Mouse (Mus musculus): ENCODE results near the gene 1700061G19Rik. TPM values are rescaled to one million over a fixed set of nuclear protein-coding genes. Genes with fewer than 3 reads are reported as not detected.
"Not testable (repeated sequence)": the region's sequence is repeated elsewhere in the genome, so short reads cannot be mapped to it uniquely, and the experiment has no call there.

1700061G19Rik gene
- polyA plus RNA-seq, 1 experiment = 8.0 TPM

GRCm38 (mm10) chr17:56897630-56898195 is 22.4 kb downstream of the 1700061G19Rik start:
- Histone ChIP-seq H3K27me3 (ENCODE audit: control insufficient read depth, insufficient read depth, low read length, poor library complexity, severe bottlenecking) (no peaks in the 10 kb centered on the region), H3K27ac (ENCODE audit: insufficient read depth, low read length) (no peak overlapping the region), H3K9me3 (replicated peaks; ENCODE audit: control insufficient read depth, insufficient read depth, low read length, poor library complexity, severe bottlenecking) (no peaks in the 10 kb centered on the region), H3K36me3 (ENCODE audit: control insufficient read depth, insufficient read depth, low read length, poor library complexity, severe bottlenecking) (0 out of 2 replicates have a peak, but pooled peaks cover 4% of the 10 kb centered on the region), H3K9ac (ENCODE audit: low read depth, poor library complexity, severe bottlenecking) (no peak overlapping the region), H3K4me1 (ENCODE audit: control insufficient read depth, insufficient read depth, low read length) (no peaks in the 10 kb centered on the region), H3K4me3 (ENCODE audit: low read depth, low read length) (no peak overlapping the region)
- TF ChIP-seq EP300 (IDR thresholded peaks at IDR 0.05; ENCODE audit: insufficient read depth, low read depth, low read length) = no peak
- peak; percentile 93 for TF ChIP-seq CTCF (IDR thresholded peaks at IDR 0.05; ENCODE audit: low read depth, low read length)

GRCm38 (mm10) chr17:56902698-56903097 is 27.4 kb downstream of the 1700061G19Rik start:
- H3K9ac ChIP-seq (ENCODE audit: low read depth, poor library complexity, severe bottlenecking) = no peak overlapping the region
- TF ChIP-seq EP300 (IDR thresholded peaks at IDR 0.05; ENCODE audit: insufficient read depth, low read depth, low read length) (no peak), CTCF (IDR thresholded peaks at IDR 0.05; ENCODE audit: low read depth, low read length) (no peak), POLR2A (IDR thresholded peaks at IDR 0.05; ENCODE audit: insufficient read depth, low read length) (no peak)
- H3K4me1 ChIP-seq (ENCODE audit: control insufficient read depth, insufficient read depth, low read length) = no peaks in the 10 kb centered on the region
- H3K9me3 ChIP-seq (replicated peaks; ENCODE audit: control insufficient read depth, insufficient read depth, low read length, poor library complexity, severe bottlenecking) = no peaks in the 10 kb centered on the region
- H3K36me3 ChIP-seq (ENCODE audit: control insufficient read depth, insufficient read depth, low read length, poor library complexity, severe bottlenecking) = no peaks in the 10 kb centered on the region
- no peak overlapping the region for H3K4me3 ChIP-seq (ENCODE audit: low read depth, low read length)
- no peaks in the 10 kb centered on the region for H3K27me3 ChIP-seq (ENCODE audit: control insufficient read depth, insufficient read depth, low read length, poor library complexity, severe bottlenecking)
- H3K27ac ChIP-seq (ENCODE audit: insufficient read depth, low read length) = no peak overlapping the region

GRCm38 (mm10) chr17:56906166-56906565 is 30.9 kb downstream of the 1700061G19Rik start:
- TF ChIP-seq POLR2A (IDR thresholded peaks at IDR 0.05; ENCODE audit: insufficient read depth, low read length) (no peak), CTCF (IDR thresholded peaks at IDR 0.05; ENCODE audit: low read depth, low read length) (no peak), EP300 (IDR thresholded peaks at IDR 0.05; ENCODE audit: insufficient read depth, low read depth, low read length) (no peak)
- Histone ChIP-seq H3K27ac (ENCODE audit: insufficient read depth, low read length) (no peak overlapping the region), H3K9me3 (replicated peaks; ENCODE audit: control insufficient read depth, insufficient read depth, low read length, poor library complexity, severe bottlenecking) (no peaks in the 10 kb centered on the region), H3K9ac (ENCODE audit: low read depth, poor library complexity, severe bottlenecking) (no peak overlapping the region), H3K4me3 (ENCODE audit: low read depth, low read length) (no peak overlapping the region), H3K4me1 (ENCODE audit: control insufficient read depth, insufficient read depth, low read length) (no peaks in the 10 kb centered on the region), H3K27me3 (ENCODE audit: control insufficient read depth, insufficient read depth, low read length, poor library complexity, severe bottlenecking) (no peaks in the 10 kb centered on the region), H3K36me3 (ENCODE audit: control insufficient read depth, insufficient read depth, low read length, poor library complexity, severe bottlenecking) (0 out of 2 replicates have a peak, but pooled peaks cover 2% of the 10 kb centered on the region)

- Histone ChIP-seq H3K27ac (ENCODE audit: insufficient read depth, low read length) (no peak overlapping the region), H3K4me3 (ENCODE audit: low read depth, low read length) (no peak overlapping the region), H3K4me1 (ENCODE audit: control insufficient read depth, insufficient read depth, low read length) (no peaks in the 10 kb centered on the region), H3K9me3 (replicated peaks; ENCODE audit: control insufficient read depth, insufficient read depth, low read length, poor library complexity, severe bottlenecking) (no peaks in the 10 kb centered on the region), H3K36me3 (ENCODE audit: control insufficient read depth, insufficient read depth, low read length, poor library complexity, severe bottlenecking) (0 out of 2 replicates have a peak, but pooled peaks cover 2% of the 10 kb centered on the region), H3K27me3 (ENCODE audit: control insufficient read depth, insufficient read depth, low read length, poor library complexity, severe bottlenecking) (no peaks in the 10 kb centered on the region), H3K9ac (ENCODE audit: low read depth, poor library complexity, severe bottlenecking) (no peak overlapping the region)
- no peak for TF ChIP-seq CTCF (IDR thresholded peaks at IDR 0.05; ENCODE audit: low read depth, low read length)
- no peak for TF ChIP-seq POLR2A (IDR thresholded peaks at IDR 0.05; ENCODE audit: insufficient read depth, low read length)
- TF ChIP-seq EP300 (IDR thresholded peaks at IDR 0.05; ENCODE audit: insufficient read depth, low read depth, low read length) = no peak
Observed at GRCm38 (mm10) chr17:56907096-56907495, 31.8 kb downstream of the 1700061G19Rik start.

GRCm38 (mm10) chr17:56907887-56908286 is 32.6 kb downstream of the 1700061G19Rik start:
- peaks cover 2% of the 10 kb centered on the region; the same call in 1 of the 2 replicates for H3K36me3 ChIP-seq (ENCODE audit: control insufficient read depth, insufficient read depth, low read length, poor library complexity, severe bottlenecking)
- H3K27ac ChIP-seq (ENCODE audit: insufficient read depth, low read length) = no peak overlapping the region
- H3K27me3 ChIP-seq (ENCODE audit: control insufficient read depth, insufficient read depth, low read length, poor library complexity, severe bottlenecking) = no peaks in the 10 kb centered on the region
- no peaks in the 10 kb centered on the region for H3K4me1 ChIP-seq (ENCODE audit: control insufficient read depth, insufficient read depth, low read length)
- no peak for TF ChIP-seq EP300 (IDR thresholded peaks at IDR 0.05; ENCODE audit: insufficient read depth, low read depth, low read length)
- no peak for TF ChIP-seq CTCF (IDR thresholded peaks at IDR 0.05; ENCODE audit: low read depth, low read length)
- no peak for TF ChIP-seq POLR2A (IDR thresholded peaks at IDR 0.05; ENCODE audit: insufficient read depth, low read length)
- no peak overlapping the region for H3K9ac ChIP-seq (ENCODE audit: low read depth, poor library complexity, severe bottlenecking)
- no peaks in the 10 kb centered on the region for H3K9me3 ChIP-seq (replicated peaks; ENCODE audit: control insufficient read depth, insufficient read depth, low read length, poor library complexity, severe bottlenecking)
- H3K4me3 ChIP-seq (ENCODE audit: low read depth, low read length) = no peak overlapping the region

GRCm38 (mm10) chr17:56909764-56910163 is 34.5 kb downstream of the 1700061G19Rik start:
- H3K27me3 ChIP-seq (ENCODE audit: control insufficient read depth, insufficient read depth, low read length, poor library complexity, severe bottlenecking); H3K27ac ChIP-seq (ENCODE audit: insufficient read depth, low read length); H3K9me3 ChIP-seq (replicated peaks; ENCODE audit: control insufficient read depth, insufficient read depth, low read length, poor library complexity, severe bottlenecking); H3K36me3 ChIP-seq (ENCODE audit: control insufficient read depth, insufficient read depth, low read length, poor library complexity, severe bottlenecking); H3K4me1 ChIP-seq (ENCODE audit: control insufficient read depth, insufficient read depth, low read length); H3K4me3 ChIP-seq (ENCODE audit: low read depth, low read length); H3K9ac ChIP-seq (ENCODE audit: low read depth, poor library complexity, severe bottlenecking): not testable (repeated sequence)
